Mouse (Mus musculus): Measurements from ENCODE around the gene Srsf10. TPM values are rescaled to one million over a fixed set of nuclear protein-coding genes. Genes with fewer than 3 reads are reported as not detected.
A peak's percentile ranks its signal among the peaks of the same experiment; 100 is the strongest.

Srsf10 gene
- total and polyA plus RNA-seq, 2 experiments from 2014 or later, result 61.0 to 147 TPM

- no peak for DNase-seq (ENCODE audit: low spot score)
- Histone ChIP-seq H3K4me3 (ENCODE audit: low read length) (no peak overlapping the region), H3K4me2 (ENCODE audit: low read depth, low read length) (no peak overlapping the region), H3K9me3 (ENCODE audit: low read length) (no peaks in the 10 kb centered on the region), H3K36me3 (ENCODE audit: insufficient read depth, low read length) (no peaks in the 10 kb centered on the region), H3K27me3 (ENCODE audit: insufficient read depth, low read length) (no peaks in the 10 kb centered on the region), H3K27ac (no peak overlapping the region), H3K4me1 (ENCODE audit: insufficient read depth, low read length) (peaks cover 9% of the 10 kb centered on the region; the same call in 1 of the 2 replicates), H3K9ac (replicated peaks; ENCODE audit: low read length) (no peak overlapping the region)
- WGBS, result 85% methylated on average over 3 of the region's 3 CpGs
- no peak for TF ChIP-seq CTCF (IDR thresholded peaks at IDR 0.05; ENCODE audit: low read depth)
- no peak for ATAC-seq
Observed at GRCm38 (mm10) chr4:135838925-135839292, 16.6 kb upstream of the Srsf10 start.

GRCm38 (mm10) chr4:135839293-135840011 is 16.1 kb upstream of the Srsf10 start:
- Histone ChIP-seq H3K27ac (no peak overlapping the region), H3K4me1 (ENCODE audit: insufficient read depth, low read length) (0 out of 2 replicates have a peak, but pooled peaks cover 4% of the 10 kb centered on the region), H3K4me3 (ENCODE audit: low read length) (no peak overlapping the region), H3K9me3 (ENCODE audit: low read length) (no peaks in the 10 kb centered on the region), H3K4me2 (ENCODE audit: low read depth, low read length) (no peak overlapping the region), H3K36me3 (ENCODE audit: insufficient read depth, low read length) (no peaks in the 10 kb centered on the region), H3K27me3 (ENCODE audit: insufficient read depth, low read length) (no peaks in the 10 kb centered on the region), H3K9ac (replicated peaks; ENCODE audit: low read length) (no peak overlapping the region)
- no peak for TF ChIP-seq CTCF (IDR thresholded peaks at IDR 0.05; ENCODE audit: low read depth)
- no peak for ATAC-seq
- 77% methylated on average over 21 of the region's 21 CpGs for WGBS
- no peak for DNase-seq (ENCODE audit: low spot score)

DNA sequence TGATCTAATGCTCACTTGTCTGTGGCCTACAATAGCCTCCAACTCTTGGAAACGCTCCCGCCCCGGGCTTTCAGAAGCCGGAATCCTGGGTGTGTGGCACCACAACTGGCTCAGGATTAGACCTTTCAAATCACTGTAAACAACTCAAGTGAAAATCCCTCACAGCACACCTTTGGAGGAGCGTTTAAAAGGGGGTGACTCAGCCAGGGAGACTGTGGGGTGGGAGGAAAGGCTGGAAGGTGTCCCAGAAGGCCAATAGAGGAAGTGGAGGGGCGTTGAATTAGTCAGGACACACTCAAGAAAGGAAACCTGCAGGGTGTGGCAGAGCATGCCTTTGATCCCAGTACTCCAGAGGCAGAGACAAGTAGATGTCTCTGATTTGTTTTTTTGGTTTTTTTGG is 11.1 kb upstream of the Srsf10 start:
- ATAC-seq, result no peak
- Histone ChIP-seq H3K4me1 (ENCODE audit: insufficient read depth, low read length) (0 out of 2 replicates have a peak, but pooled peaks cover under 1% of the 10 kb centered on the region), H3K4me2 (ENCODE audit: low read depth, low read length) (no peak overlapping the region), H3K9me3 (ENCODE audit: low read length) (no peaks in the 10 kb centered on the region), H3K4me3 (ENCODE audit: low read length) (no peak overlapping the region), H3K27me3 (ENCODE audit: insufficient read depth, low read length) (no peaks in the 10 kb centered on the region), H3K27ac (no peak overlapping the region), H3K9ac (replicated peaks; ENCODE audit: low read length) (no peak overlapping the region), H3K36me3 (ENCODE audit: insufficient read depth, low read length) (no peaks in the 10 kb centered on the region)
- WGBS, result 76% methylated on average over 6 of the region's 6 CpGs
- no peak for DNase-seq (ENCODE audit: low spot score)
- TF ChIP-seq CTCF (IDR thresholded peaks at IDR 0.05; ENCODE audit: low read depth), result no peak

DNA sequence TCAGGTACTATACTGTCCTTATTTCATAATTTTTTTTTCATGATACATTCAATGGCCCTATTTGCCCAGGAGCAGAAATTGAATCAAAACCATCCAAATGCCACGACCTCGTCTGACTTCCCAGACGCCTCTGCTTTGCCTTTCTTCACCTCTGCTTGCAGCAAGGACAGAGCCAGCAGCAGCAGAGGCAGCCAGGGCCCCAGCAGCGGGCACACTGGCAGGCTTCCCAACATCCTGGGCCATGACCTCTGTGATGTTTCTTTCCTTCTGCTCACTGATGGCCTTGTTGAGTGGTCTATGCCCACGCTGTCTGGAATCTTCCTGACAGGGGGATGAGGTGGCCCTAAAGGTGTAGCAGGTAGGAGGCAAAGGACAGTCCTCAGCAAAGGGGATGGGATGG is 8.0 kb upstream of the Srsf10 start:
- DNase-seq (ENCODE audit: low spot score) (no peak), ATAC-seq (no peak)
- no peaks in the 10 kb centered on the region for H3K9me3 ChIP-seq (ENCODE audit: low read length)
- H3K4me1 ChIP-seq (ENCODE audit: insufficient read depth, low read length), result peaks cover 6% of the 10 kb centered on the region; the same call in 1 of the 2 replicates
- H3K36me3 ChIP-seq (ENCODE audit: insufficient read depth, low read length), result no peaks in the 10 kb centered on the region
- H3K4me3 ChIP-seq (ENCODE audit: low read length), result no peak overlapping the region
- H3K9ac ChIP-seq (replicated peaks; ENCODE audit: low read length), result no peak overlapping the region
- no peak overlapping the region for H3K4me2 ChIP-seq (ENCODE audit: low read depth, low read length)
- no peaks in the 10 kb centered on the region for H3K27me3 ChIP-seq (ENCODE audit: insufficient read depth, low read length)
- WGBS, result 39% methylated on average over 5 of the region's 5 CpGs
- H3K27ac ChIP-seq, result no peak overlapping the region
- no peak for TF ChIP-seq CTCF (IDR thresholded peaks at IDR 0.05; ENCODE audit: low read depth)

- peak; percentile 90 for ATAC-seq
- 15% methylated on average over 13 of the region's 13 CpGs for WGBS
- H3K9ac ChIP-seq (replicated peaks; ENCODE audit: low read length), result peak overlapping the region; percentile 10; the same call in 1 of the 2 replicates
Observed at GRCm38 (mm10) chr4:135850411-135851095, 5.0 kb upstream of the Srsf10 start.

GRCm38 (mm10) chr4:135851942-135852341 is 3.6 kb upstream of the Srsf10 start:
- Histone ChIP-seq H3K4me2 (ENCODE audit: low read depth, low read length) (no peak overlapping the region), H3K27ac (no peak overlapping the region), H3K4me3 (ENCODE audit: low read length) (no peak overlapping the region), H3K27me3 (ENCODE audit: insufficient read depth, low read length) (no peaks in the 10 kb centered on the region), H3K36me3 (ENCODE audit: insufficient read depth, low read length) (no peaks in the 10 kb centered on the region), H3K9ac (replicated peaks; ENCODE audit: low read length) (no peak overlapping the region), H3K4me1 (ENCODE audit: insufficient read depth, low read length) (peaks cover 12% of the 10 kb centered on the region), H3K9me3 (ENCODE audit: low read length) (no peaks in the 10 kb centered on the region)
- no peak for TF ChIP-seq CTCF (IDR thresholded peaks at IDR 0.05; ENCODE audit: low read depth)
- no peak for ATAC-seq
- DNase-seq (ENCODE audit: low spot score), result no peak
- WGBS, result 90% methylated on average over 9 of the region's 9 CpGs

More at GRCm38 (mm10) chr4:135850411-135851095, 5.0 kb upstream of the Srsf10 start:
- H3K4me3 ChIP-seq (ENCODE audit: low read length), result no peak overlapping the region
- no peak for TF ChIP-seq CTCF (IDR thresholded peaks at IDR 0.05; ENCODE audit: low read depth)
- no peaks in the 10 kb centered on the region for H3K9me3 ChIP-seq (ENCODE audit: low read length)
- H3K36me3 ChIP-seq (ENCODE audit: insufficient read depth, low read length), result no peaks in the 10 kb centered on the region
- H3K27me3 ChIP-seq (ENCODE audit: insufficient read depth, low read length), result no peaks in the 10 kb centered on the region
- H3K27ac ChIP-seq, result peak overlapping the region; percentile 76
- DNase-seq (ENCODE audit: low spot score), result peak; percentile 88
- H3K4me1 ChIP-seq (ENCODE audit: insufficient read depth, low read length), result peaks cover 12% of the 10 kb centered on the region
- peak overlapping the region; percentile 45 for H3K4me2 ChIP-seq (ENCODE audit: low read depth, low read length)

Measured in hindbrain, postnatal 0 days (tissue).